Mouse (Mus musculus): ENCODE measurements at regions not wholly inside any gene's neighbourhood (a gene's known extent, or its start where the extent isn't known, plus 50 kb on each side); places are given as distances from the start of the nearest gene placed in this dataset.
"Not testable (repeated sequence)": the region's sequence is repeated elsewhere in the genome, so short reads cannot be mapped to it uniquely, and the experiment has no call there.

DNA sequence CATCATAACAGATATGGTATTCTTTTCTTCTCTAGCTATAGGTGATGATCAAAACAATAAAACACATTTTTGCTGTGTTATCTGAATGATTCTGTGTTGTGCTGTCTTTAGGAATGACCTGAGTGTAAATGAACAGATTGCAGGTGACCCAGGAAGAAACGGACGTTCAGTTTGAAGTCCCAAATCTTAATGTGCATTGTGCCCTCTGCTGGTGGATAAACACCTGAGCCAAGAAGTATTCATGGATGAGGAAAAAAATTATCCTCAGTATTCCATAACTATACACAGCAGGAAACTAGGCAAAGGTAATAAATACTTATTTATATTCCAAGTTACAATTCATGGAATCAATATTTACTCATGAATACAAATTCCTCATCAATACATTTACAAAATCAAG is 384.3 kb upstream of the Dab2 start:
- Histone ChIP-seq H3K27ac (no peak overlapping the region), H3K4me3 (replicated peaks) (no peak overlapping the region), H3K4me1 (replicated peaks) (no peaks in the 10 kb centered on the region), H3K4me2 (replicated peaks) (no peak overlapping the region), H3K36me3 (no peaks in the 10 kb centered on the region), H3K27me3 (no peaks in the 10 kb centered on the region), H3K9me3 (no peaks in the 10 kb centered on the region), H3K9ac (replicated peaks) (no peak overlapping the region)
- WGBS: 12% methylated on average over 2 of the region's 2 CpGs
- no peak for ATAC-seq

DNA sequence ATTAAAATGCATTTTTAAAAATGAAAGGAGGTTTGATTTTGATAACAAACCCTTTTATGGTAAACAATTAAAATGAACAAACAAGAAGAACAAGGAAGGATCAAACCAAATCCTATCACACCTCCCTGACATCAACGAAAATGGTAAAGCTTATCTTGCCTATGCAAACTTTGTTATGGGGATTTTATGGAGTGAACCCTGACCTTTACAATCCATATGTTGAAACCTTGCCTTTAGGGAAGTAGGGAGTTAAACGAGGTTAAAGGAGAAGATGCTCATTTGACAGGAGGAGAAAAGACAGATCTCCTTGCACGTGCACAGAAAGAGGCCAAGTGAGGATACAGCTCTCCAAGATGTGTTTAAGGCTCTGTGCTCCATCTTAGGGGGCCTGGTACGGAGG is 379.5 kb upstream of the Dab2 start:
- Histone ChIP-seq H3K9ac (replicated peaks) (no peak overlapping the region), H3K4me1 (replicated peaks) (no peaks in the 10 kb centered on the region), H3K27me3 (no peaks in the 10 kb centered on the region), H3K9me3 (no peaks in the 10 kb centered on the region), H3K36me3 (no peaks in the 10 kb centered on the region), H3K4me2 (replicated peaks) (no peak overlapping the region), H3K27ac (no peak overlapping the region), H3K4me3 (replicated peaks) (no peak overlapping the region)
- ATAC-seq: no peak
- 76% methylated on average over 4 of the region's 4 CpGs for WGBS

DNA sequence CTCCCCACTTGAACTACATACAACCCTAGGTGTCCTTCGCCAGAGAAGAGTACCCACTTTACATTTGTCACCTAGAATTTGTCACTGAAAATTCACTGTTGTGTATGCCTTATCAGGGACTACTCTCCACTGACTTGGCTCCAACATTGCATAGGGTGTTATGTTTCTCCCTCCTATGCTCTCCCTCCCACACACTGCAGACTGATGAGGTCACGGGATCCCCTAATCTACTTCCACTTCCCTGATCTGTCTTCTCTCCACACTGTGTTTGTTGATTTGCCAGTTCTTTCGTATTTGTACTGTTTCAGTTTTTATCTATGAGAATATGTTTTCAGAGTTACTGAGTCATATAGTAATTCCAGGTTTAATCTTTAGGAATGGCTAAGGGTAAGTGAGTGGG is 371.8 kb upstream of the Dab2 start:
- H3K27ac ChIP-seq: no peak overlapping the region
- 86% methylated on average over 3 of the region's 3 CpGs for WGBS
- H3K36me3 ChIP-seq: no peaks in the 10 kb centered on the region
- no peaks in the 10 kb centered on the region for H3K27me3 ChIP-seq
- H3K4me1 ChIP-seq (replicated peaks): no peaks in the 10 kb centered on the region
- no peak overlapping the region for H3K4me3 ChIP-seq (replicated peaks)
- H3K9me3 ChIP-seq: no peaks in the 10 kb centered on the region
- ATAC-seq: no peak
- no peak overlapping the region for H3K4me2 ChIP-seq (replicated peaks)
- H3K9ac ChIP-seq (replicated peaks): no peak overlapping the region

DNA sequence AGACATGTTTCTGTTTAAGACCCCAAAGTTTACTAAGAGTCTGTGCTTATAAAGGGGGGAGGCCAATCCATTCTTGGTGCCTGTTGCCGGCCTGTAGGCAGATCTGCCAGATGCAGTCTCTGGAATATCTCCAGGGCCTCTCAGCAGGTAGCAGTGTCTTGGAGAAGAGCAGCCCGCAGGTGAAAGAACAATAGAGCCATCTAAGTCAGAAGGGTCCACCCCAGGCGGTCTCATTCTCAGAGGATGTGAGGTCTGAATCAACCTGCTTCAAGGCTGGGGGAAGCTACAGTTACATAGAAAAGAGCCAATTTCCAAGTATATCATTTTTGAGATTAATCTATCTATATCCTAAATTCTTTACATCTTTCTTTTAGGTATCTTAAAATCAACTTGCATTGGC is 366.0 kb upstream of the Dab2 start:
- 28% methylated on average over 3 of the region's 3 CpGs for WGBS
- no peak for ATAC-seq
- Histone ChIP-seq H3K4me2 (replicated peaks) (no peak overlapping the region), H3K36me3 (no peaks in the 10 kb centered on the region), H3K9me3 (no peaks in the 10 kb centered on the region), H3K9ac (replicated peaks) (no peak overlapping the region), H3K4me1 (replicated peaks) (no peaks in the 10 kb centered on the region), H3K27ac (no peak overlapping the region), H3K27me3 (no peaks in the 10 kb centered on the region), H3K4me3 (replicated peaks) (no peak overlapping the region)

DNA sequence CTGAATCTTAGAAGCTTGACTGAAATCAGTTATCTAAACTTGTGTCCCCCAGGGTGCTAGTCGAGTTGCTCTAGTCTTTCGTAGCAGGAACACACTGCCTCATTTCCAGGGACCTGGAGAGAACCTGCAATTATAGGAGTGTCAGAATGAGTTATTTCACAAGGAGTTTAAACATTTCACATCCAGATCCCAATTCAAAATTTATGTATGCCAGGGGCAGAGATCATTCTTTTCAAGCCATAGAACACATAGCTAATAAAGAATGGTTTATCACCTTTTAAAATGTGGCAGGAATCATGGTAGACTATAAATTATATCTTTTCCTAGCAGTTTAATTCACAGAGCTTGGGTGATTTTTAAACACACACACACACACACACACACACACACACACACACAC is 358.6 kb upstream of the Dab2 start:
- Histone ChIP-seq H3K27me3 (no peaks in the 10 kb centered on the region), H3K4me1 (replicated peaks) (no peaks in the 10 kb centered on the region), H3K27ac (no peak overlapping the region), H3K9ac (replicated peaks) (no peak overlapping the region), H3K9me3 (no peaks in the 10 kb centered on the region), H3K4me2 (replicated peaks) (no peak overlapping the region), H3K4me3 (replicated peaks) (no peak overlapping the region), H3K36me3 (no peaks in the 10 kb centered on the region)
- no peak for ATAC-seq
- WGBS: 77% methylated on average over 2 of the region's 2 CpGs

DNA sequence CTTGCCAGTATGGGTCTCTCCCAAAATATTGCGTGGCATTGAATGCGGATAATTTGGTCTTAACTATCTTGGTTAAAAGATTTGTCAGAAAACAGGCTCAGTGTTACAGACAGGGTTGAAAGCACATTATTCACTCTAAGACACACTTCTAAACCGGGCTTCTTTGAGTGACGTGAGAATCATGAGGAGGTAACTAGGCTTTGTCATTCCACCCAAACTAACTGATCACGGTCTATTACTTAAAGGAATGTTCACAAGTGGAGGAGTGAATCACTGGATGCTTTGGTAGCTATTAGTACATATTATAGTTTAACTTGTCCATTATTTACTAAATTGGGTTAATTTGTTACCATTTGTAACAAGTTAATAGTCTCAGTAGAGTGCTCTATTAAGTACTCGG is 352.9 kb upstream of the Dab2 start:
- Histone ChIP-seq H3K9me3 (no peaks in the 10 kb centered on the region), H3K4me3 (replicated peaks) (no peak overlapping the region), H3K27me3 (no peaks in the 10 kb centered on the region), H3K4me1 (replicated peaks) (no peaks in the 10 kb centered on the region), H3K27ac (no peak overlapping the region), H3K36me3 (no peaks in the 10 kb centered on the region), H3K9ac (replicated peaks) (no peak overlapping the region), H3K4me2 (replicated peaks) (no peak overlapping the region)
- ATAC-seq: no peak
- WGBS: 89% methylated on average over 6 of the region's 6 CpGs

DNA sequence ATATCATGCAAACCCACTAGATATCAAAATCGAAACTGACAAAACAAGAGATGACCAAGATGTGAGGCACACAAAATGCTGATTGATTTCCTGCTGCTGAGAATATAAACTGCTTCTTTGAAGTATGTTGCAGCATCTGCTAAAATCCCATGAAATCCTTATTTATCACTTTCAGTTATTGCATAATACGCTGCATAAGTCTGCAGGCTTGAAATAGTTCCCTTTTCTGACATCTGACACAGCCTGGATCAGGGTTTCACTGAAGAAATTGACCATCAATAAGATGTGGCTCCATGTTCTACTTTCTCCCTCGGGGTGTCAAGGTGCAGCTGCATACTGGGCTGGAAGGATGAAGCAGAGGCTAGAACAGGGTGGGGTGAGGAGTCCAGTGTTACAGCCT is 348.7 kb upstream of the Dab2 start:
- Histone ChIP-seq H3K4me1 (replicated peaks) (no peaks in the 10 kb centered on the region), H3K9ac (replicated peaks) (no peak overlapping the region), H3K9me3 (no peaks in the 10 kb centered on the region), H3K27me3 (no peaks in the 10 kb centered on the region), H3K4me2 (replicated peaks) (no peak overlapping the region), H3K36me3 (no peaks in the 10 kb centered on the region), H3K4me3 (replicated peaks) (no peak overlapping the region), H3K27ac (no peak overlapping the region)
- WGBS: 83% methylated on average over 3 of the region's 3 CpGs
- ATAC-seq: no peak

DNA sequence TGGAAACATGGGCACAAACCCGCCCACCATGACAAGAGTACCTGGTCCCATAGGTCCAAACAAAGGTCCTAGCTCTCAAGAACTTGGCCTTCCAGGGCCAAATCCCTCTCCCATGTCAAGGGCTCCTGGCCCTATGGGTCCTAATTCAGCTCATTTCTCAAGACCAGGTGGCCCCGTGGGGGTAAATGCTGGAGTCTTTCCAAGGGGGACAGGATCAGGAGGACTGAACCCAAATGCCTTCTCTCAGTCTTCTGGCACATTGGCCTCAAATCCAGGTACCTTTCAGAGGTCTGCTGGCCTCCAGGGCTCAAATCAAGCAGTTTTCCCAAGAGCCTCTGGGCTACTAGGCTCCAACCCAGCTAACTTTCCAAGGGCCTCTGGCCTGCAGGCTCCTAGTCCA is 347.9 kb upstream of the Dab2 start:
- not testable (repeated sequence) for H3K4me2 ChIP-seq (replicated peaks); H3K9ac ChIP-seq (replicated peaks); H3K27ac ChIP-seq; ATAC-seq; H3K9me3 ChIP-seq; H3K27me3 ChIP-seq; H3K36me3 ChIP-seq; H3K4me3 ChIP-seq (replicated peaks); H3K4me1 ChIP-seq (replicated peaks)
- 96% methylated on average over 2 of the region's 2 CpGs for WGBS

DNA sequence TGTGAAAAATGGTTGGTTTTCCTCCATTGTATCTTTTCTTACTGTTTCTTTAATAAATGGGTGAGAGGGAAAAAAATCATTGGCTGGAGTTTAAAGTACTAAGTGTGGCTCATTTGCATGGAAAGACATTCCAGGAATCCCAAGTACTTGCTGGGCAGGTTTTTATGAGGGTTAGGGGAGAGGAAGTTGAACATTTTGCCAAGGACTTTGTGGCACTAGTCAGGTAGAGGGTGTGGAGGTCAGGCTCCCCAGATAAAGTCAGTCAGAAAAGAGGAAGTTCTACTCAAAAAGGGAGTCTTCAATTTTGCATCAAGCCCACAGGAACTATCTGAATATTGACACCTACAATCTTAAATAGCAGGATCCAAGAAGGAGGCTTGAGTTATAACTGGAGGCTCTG is 346.5 kb upstream of the Dab2 start:
- Histone ChIP-seq H3K36me3 (no peaks in the 10 kb centered on the region), H3K27ac (no peak overlapping the region), H3K9ac (replicated peaks) (no peak overlapping the region), H3K4me3 (replicated peaks) (no peak overlapping the region), H3K4me2 (replicated peaks) (no peak overlapping the region), H3K9me3 (no peaks in the 10 kb centered on the region), H3K27me3 (no peaks in the 10 kb centered on the region), H3K4me1 (replicated peaks) (no peaks in the 10 kb centered on the region)
- ATAC-seq: no peak

DNA sequence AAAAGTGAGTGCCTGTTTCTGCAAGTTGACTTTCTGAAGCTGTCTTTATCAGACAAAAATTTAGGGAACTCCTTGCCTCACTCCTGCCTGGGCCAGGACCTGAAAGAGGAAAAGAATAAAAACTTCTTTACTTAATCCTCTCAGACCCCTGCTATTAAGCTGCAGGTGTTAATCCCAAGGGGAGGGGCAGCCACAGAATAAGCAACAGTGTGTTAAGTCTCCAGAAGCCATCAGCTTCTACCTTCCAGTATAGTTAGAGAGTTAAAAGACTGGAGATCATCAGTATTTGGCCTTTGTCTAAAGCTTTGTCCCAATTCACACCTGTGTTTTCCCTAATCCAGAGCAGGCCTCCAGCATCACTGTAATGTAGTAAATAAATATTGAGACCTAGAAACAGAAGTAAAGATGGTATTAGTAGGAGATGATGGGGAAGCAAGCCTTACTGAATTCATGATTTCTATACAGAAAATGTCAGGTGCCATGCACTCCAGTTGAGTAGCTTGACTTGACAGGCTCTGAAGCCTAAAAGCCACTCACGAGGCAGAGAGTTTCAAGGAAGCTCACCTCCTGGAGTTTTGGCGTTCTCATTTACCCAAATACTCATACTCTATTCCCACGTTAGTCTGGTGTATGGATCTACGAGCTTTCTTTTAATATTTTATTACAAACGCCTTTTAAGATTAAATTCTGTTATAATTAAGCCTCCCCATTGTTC is 308.1 kb upstream of the Dab2 start:
- Histone ChIP-seq H3K4me1 (replicated peaks) (no peaks in the 10 kb centered on the region), H3K27me3 (no peaks in the 10 kb centered on the region), H3K27ac (no peak overlapping the region), H3K4me2 (replicated peaks) (no peak overlapping the region), H3K36me3 (no peaks in the 10 kb centered on the region), H3K4me3 (replicated peaks) (no peak overlapping the region), H3K9me3 (no peaks in the 10 kb centered on the region), H3K9ac (replicated peaks) (no peak overlapping the region)
- 51% methylated on average over 5 of the region's 5 CpGs for WGBS
- ATAC-seq: no peak

DNA sequence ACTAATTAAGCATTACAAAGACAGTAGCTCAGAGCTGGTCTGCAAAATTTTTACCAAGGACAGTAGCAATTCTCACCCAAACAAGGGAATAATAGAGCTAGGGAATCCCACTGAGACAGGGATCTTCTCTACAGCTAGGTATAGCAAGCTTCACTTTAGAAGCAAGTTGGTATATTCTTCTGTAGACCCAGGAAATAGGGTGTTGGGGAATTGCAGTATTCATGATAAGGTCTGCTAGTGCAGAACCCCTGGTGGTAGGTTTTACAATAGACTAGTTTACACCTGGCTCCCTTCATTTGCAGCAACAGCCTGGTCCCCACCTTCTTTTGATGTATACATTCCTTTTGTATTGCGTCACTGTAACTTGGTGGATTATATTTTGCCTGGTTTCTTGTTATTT is 307.4 kb upstream of the Dab2 start:
- H3K9ac ChIP-seq (replicated peaks); H3K4me3 ChIP-seq (replicated peaks); H3K9me3 ChIP-seq; H3K4me1 ChIP-seq (replicated peaks); H3K4me2 ChIP-seq (replicated peaks); H3K27me3 ChIP-seq; ATAC-seq; H3K36me3 ChIP-seq; H3K27ac ChIP-seq: not testable (repeated sequence)
- 88% methylated on average over 1 of the region's 1 CpGs for WGBS

DNA sequence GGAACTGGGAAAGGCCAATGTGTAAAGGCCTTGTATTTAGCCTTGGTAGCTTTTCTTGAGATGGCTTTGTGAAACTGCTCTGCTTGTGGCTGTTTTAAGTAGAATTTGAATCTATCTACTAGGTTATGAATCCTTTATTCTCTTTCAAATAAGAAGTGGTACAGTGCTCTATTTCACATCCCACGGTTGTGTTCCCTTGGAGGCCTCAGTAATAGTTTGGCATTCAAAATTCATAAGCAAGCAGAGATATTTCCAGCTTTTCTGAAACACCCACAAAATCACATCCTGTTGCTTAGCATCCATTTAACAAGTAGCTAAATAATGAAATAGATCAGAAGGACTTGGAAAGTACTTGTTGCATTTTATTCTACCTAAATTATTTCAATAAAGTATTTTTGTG is 298.8 kb upstream of the Dab2 start:
- Histone ChIP-seq H3K27me3 (no peaks in the 10 kb centered on the region), H3K9me3 (no peaks in the 10 kb centered on the region), H3K4me2 (replicated peaks) (no peak overlapping the region), H3K4me1 (replicated peaks) (no peaks in the 10 kb centered on the region), H3K36me3 (no peaks in the 10 kb centered on the region), H3K9ac (replicated peaks) (no peak overlapping the region), H3K27ac (no peak overlapping the region), H3K4me3 (replicated peaks) (no peak overlapping the region)
- WGBS: 86% methylated on average over 1 of the region's 1 CpGs
- no peak for ATAC-seq

DNA sequence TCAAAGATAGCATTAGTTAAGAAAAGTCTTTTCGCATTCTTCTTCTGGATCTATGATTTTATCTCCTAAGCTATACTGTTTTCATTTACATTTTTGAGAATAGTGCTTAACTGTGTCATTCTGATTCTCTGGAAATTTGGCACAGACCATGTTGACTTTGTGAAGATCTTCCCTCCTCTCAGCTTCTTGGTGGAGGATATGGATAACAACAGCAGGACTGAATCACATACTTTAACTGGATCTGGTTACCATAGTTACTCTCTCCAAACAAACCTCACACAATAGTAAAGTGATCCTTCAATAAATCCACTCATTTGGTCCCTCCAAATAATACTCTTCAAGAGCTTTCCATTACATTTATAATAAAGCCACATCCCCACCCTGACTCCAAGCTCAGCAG is 298.2 kb upstream of the Dab2 start:
- 96% methylated on average over 1 of the region's 1 CpGs for WGBS
- Histone ChIP-seq H3K27me3 (no peaks in the 10 kb centered on the region), H3K4me1 (replicated peaks) (no peaks in the 10 kb centered on the region), H3K9ac (replicated peaks) (no peak overlapping the region), H3K36me3 (no peaks in the 10 kb centered on the region), H3K4me2 (replicated peaks) (no peak overlapping the region), H3K27ac (no peak overlapping the region), H3K9me3 (no peaks in the 10 kb centered on the region), H3K4me3 (replicated peaks) (no peak overlapping the region)
- no peak for ATAC-seq
